Mouse (Mus musculus): ENCODE measurements around the gene Syce1l.

GRCm38 (mm10) chr8:113634161-113634560, 8.9 kb upstream of the Syce1l start:
- no peak for TF ChIP-seq CTCF (IDR thresholded peaks at IDR 0.05; ENCODE audit: control insufficient read depth, insufficient read depth, insufficient read length)
- TF ChIP-seq MAX (IDR thresholded peaks at IDR 0.05): no peak
- TF ChIP-seq MYOG (IDR thresholded peaks at IDR 0.05; ENCODE audit: control insufficient read depth, extremely low read depth, insufficient read length): no peak
- no peak for TF ChIP-seq MYOD1 (IDR thresholded peaks at IDR 0.05; ENCODE audit: control insufficient read depth, insufficient read length, low read depth)
- TF ChIP-seq CEBPB (IDR thresholded peaks at IDR 0.05; ENCODE audit: low read depth): no peak
- no peak for TF ChIP-seq USF1 (IDR thresholded peaks at IDR 0.05; ENCODE audit: low read depth)
- TF ChIP-seq FOSL1 (IDR thresholded peaks at IDR 0.05; ENCODE audit: insufficient read depth, low read length, poor library complexity, severe bottlenecking): no peak

Measured in C2C12 (cell line).